Mouse (Mus musculus) lung, adult 2 months (tissue): ENCODE measurements around the gene Specc1l.

Source experiments
- CTCF ChIP-seq: fragments of 200-500 bp; IDR thresholded peaks from 2 replicates; pipeline ENCODE4 v1.5.1; 2011; ENCODE audit warnings: mild to moderate bottlenecking, low read length, control low read depth; ENCODE audit not compliant: insufficient read depth
- POLR2A ChIP-seq: fragments of 200-500 bp; IDR thresholded peaks from 2 replicates; pipeline ENCODE4 v1.6.1; 2011; ENCODE audit warnings: low read depth, mild to moderate bottlenecking, control low read depth, low read length, borderline replicate concordance; ENCODE audit errors: extremely low read depth

GRCm38 (mm10) chr10:75341936-75342335 is 130.1 kb downstream of the Specc1l start:
- TF ChIP-seq CTCF (no peak), POLR2A (no peak)
